Mouse (Mus musculus) liver, adult 2 months (tissue): ENCODE data around the gene Crhbp. TPM values are rescaled to one million over a fixed set of nuclear protein-coding genes. Genes with fewer than 3 reads are reported as not detected.
A peak's percentile ranks its signal among the peaks of the same experiment; 100 is the strongest.

Experiments used
- DNase-seq: peaks from one replicate; pipeline ENCODE4 v3.0.0-alpha.2; 2011; ENCODE audit warnings: low read depth, low spot score; ENCODE audit errors: extremely low read depth
- H3K27ac ChIP-seq: fragments of 200-500 bp; replicated peaks from 2 replicates; pipeline ENCODE4 v1.5.1; 2012; ENCODE audit warnings: low read depth, mild to moderate bottlenecking, control low read depth, inconsistent platforms, low read length; ENCODE audit not compliant: insufficient read depth
- H3K27me3 ChIP-seq: fragments of 200-500 bp; 2 replicates; pipeline ENCODE4 v1.6.1; 2012; ENCODE audit warnings: mild to moderate bottlenecking, moderate library complexity, low read length, inconsistent platforms; ENCODE audit not compliant: control insufficient read depth, insufficient read depth
- H3K36me3 ChIP-seq: fragments of 200-500 bp; 2 replicates; pipeline ENCODE4 v1.6.1; 2012; ENCODE audit warnings: low read length, inconsistent platforms; ENCODE audit not compliant: control insufficient read depth, insufficient read depth
- H3K4me1 ChIP-seq: fragments of 200-500 bp; 2 replicates; pipeline ENCODE4 v1.6.1; 2011; ENCODE audit warnings: low read length; ENCODE audit not compliant: control insufficient read depth, insufficient read depth
- H3K4me3 ChIP-seq: fragments of 200-500 bp; 2 replicates; pipeline ENCODE4 v1.5.1; 2011; ENCODE audit warnings: low read depth, mild to moderate bottlenecking, control low read depth, low read length, moderate library complexity; ENCODE audit not compliant: insufficient read depth
- H3K79me2 ChIP-seq: fragments of 200-500 bp; 2 replicates; pipeline ENCODE4 v1.6.1; 2012; ENCODE audit warnings: inconsistent platforms, mild to moderate bottlenecking, low read length, moderate library complexity; ENCODE audit not compliant: control insufficient read depth, insufficient read depth
- H3K9ac ChIP-seq: fragments of 200-500 bp; 2 replicates; pipeline ENCODE4 v1.6.1; 2012; ENCODE audit warnings: low read depth, mild to moderate bottlenecking, control low read depth, inconsistent platforms, low read length
- CTCF ChIP-seq: fragments of 200-500 bp; IDR thresholded peaks from 2 replicates; pipeline ENCODE4 v1.5.1; 2011; ENCODE audit warnings: low read depth, low read length, control low read depth
- POLR2A ChIP-seq: fragments of 200-500 bp; IDR thresholded peaks from 2 replicates; pipeline ENCODE4 v1.6.1; 2011; ENCODE audit warnings: low read length, control low read depth; ENCODE audit not compliant: insufficient read depth; ENCODE audit errors: extremely low read depth
- WGBS: fragments of 180-500 bp; shearing (Covaris S2); methylation state at CpG from one replicate; pipeline ENCODE4 v1.1.7; 2018; 5-methylcytosine and 5-hydroxymethylcytosine counted together
- polyA plus RNA-seq: library from polyadenylated mRNA; depleted of rRNA; stranded (reverse); fragments of >200 nt; gene quantifications from 2 replicates; pipeline ENCODE4 v1.2.3, GENCODE M21; 2012; rRNA removed
- total RNA-seq: library from RNA; depleted of rRNA; stranded (reverse); fragments of >200 nt; gene quantifications from 2 replicates; pipeline ENCODE4 v1.2.3, GENCODE M21; 2014; rRNA removed

The Crhbp gene
- total and polyA plus RNA-seq, 2 experiments = not detected

- H3K36me3 ChIP-seq = no peaks in the 10 kb centered on the region
- WGBS = 6% methylated on average over 2 of the region's 2 CpGs
- H3K4me3 ChIP-seq = no peak overlapping the region
- no peaks in the 10 kb centered on the region for H3K4me1 ChIP-seq
- H3K9ac ChIP-seq = no peak overlapping the region
- H3K27ac ChIP-seq = no peak overlapping the region
- H3K79me2 ChIP-seq = no peaks in the 10 kb centered on the region
- DNase-seq = no peak
- H3K27me3 ChIP-seq = 0 out of 2 replicates have a peak, but pooled peaks cover 3% of the 10 kb centered on the region
- no peak for TF ChIP-seq CTCF
- no peak for TF ChIP-seq POLR2A
Measured at GRCm38 (mm10) chr13:95412257-95412656, 32.5 kb downstream of the Crhbp start.

- no peaks in the 10 kb centered on the region for H3K27me3 ChIP-seq
- no peak for DNase-seq
- TF ChIP-seq POLR2A (no peak), CTCF (no peak)
Measured at GRCm38 (mm10) chr13:95393242-95393641, 51.5 kb downstream of the Crhbp start.

DNA sequence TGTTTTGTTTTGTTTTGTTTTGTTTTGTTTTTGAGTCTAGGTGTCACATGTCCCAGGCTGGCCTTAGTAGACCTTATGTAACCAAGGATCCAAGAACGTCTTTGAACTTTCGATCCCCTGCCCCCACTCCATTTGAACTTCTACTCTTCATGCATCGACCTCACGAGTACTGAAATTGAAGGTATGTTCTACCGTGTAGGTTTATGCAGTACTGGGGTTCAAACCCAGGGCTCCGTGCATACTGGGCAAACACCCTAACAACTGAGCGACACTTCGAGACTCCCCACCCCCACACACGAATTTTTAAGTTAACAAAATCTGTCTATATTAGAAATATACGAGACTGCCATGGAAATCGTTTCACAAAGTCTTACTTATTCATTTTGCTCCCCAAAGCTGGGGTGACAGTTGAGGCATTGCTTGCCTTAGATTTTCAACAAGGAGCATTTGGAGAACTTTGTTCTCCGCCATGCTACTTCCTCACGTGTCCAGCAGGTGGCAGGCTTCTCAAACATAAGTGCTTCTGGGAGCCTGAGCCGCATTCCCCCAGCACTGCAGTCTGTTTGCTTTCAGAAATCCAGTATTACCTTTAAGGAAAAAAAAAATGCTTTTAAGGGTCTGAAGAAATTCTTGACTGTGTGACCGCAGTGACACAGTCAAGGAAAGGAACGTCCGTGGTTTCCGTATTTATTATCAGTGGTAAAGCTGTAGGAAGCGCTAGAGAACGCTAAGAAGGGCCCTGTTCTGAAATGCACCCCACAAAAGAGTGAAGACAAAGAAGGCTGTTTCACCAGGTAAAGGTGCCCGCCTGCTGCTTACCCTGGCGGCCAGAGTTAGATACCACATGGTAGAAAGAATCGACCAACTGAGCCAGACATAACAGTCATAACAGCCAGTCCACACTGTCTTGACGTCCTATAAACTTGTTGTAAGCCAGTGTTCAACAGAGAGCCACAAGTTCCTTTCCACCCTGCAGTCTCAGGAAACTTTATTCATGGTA, 54.6 kb downstream of the Crhbp start:
- Histone ChIP-seq H3K27me3 (no peaks in the 10 kb centered on the region), H3K79me2 (no peaks in the 10 kb centered on the region), H3K4me3 (no peak overlapping the region), H3K4me1 (no peaks in the 10 kb centered on the region), H3K27ac (no peak overlapping the region), H3K9ac (no peak overlapping the region), H3K36me3 (no peaks in the 10 kb centered on the region)
- peak; percentile 85 for TF ChIP-seq CTCF
- no peak for TF ChIP-seq POLR2A
- 36% methylated on average over 24 of the region's 24 CpGs for WGBS
- peak; percentile 64 for DNase-seq

More at GRCm38 (mm10) chr13:95393242-95393641, 51.5 kb downstream of the Crhbp start:
- H3K79me2 ChIP-seq = no peaks in the 10 kb centered on the region
- no peaks in the 10 kb centered on the region for H3K4me1 ChIP-seq
- no peak overlapping the region for H3K27ac ChIP-seq
- WGBS = 88% methylated on average over 7 of the region's 7 CpGs
- no peak overlapping the region for H3K9ac ChIP-seq
- no peaks in the 10 kb centered on the region for H3K36me3 ChIP-seq
- H3K4me3 ChIP-seq = no peak overlapping the region

- DNase-seq = no peak
- 86% methylated on average over 5 of the region's 5 CpGs for WGBS
- no peaks in the 10 kb centered on the region for H3K79me2 ChIP-seq
- H3K27me3 ChIP-seq = no peaks in the 10 kb centered on the region
- H3K9ac ChIP-seq = no peak overlapping the region
- TF ChIP-seq POLR2A = no peak
- no peak overlapping the region for H3K27ac ChIP-seq
- no peak overlapping the region for H3K4me3 ChIP-seq
- H3K4me1 ChIP-seq = no peaks in the 10 kb centered on the region
- no peaks in the 10 kb centered on the region for H3K36me3 ChIP-seq
Measured at GRCm38 (mm10) chr13:95388226-95388625, 56.5 kb downstream of the Crhbp start.

DNA sequence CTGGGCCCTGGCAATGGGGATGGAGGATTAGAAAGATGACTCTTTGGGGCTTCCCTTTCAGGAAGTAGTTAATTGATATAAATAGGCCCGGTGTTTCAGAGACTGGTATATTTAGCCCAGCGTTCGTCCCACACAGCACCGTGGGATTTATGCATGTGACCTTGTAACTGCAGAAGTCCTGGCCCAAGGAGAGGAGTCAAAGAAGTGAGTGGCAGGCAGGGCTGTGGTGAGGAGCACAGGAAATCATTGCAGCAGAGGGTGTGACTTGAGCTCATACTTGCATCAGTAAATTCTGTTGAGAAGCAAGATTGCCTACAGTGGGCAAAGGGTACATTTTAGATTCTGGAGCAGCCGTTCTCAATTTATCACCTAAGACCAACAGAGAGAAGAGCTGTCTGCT, 62.3 kb downstream of the Crhbp start:
- WGBS = 79% methylated on average over 5 of the region's 5 CpGs

More for the DNA sequence above, 62.3 kb downstream of the Crhbp start:
- H3K27me3 ChIP-seq = no peaks in the 10 kb centered on the region
- H3K4me1 ChIP-seq = no peaks in the 10 kb centered on the region
- no peak for TF ChIP-seq CTCF
- no peak for TF ChIP-seq POLR2A
- no peak overlapping the region for H3K27ac ChIP-seq
- no peaks in the 10 kb centered on the region for H3K36me3 ChIP-seq
- H3K9ac ChIP-seq = no peak overlapping the region
- H3K4me3 ChIP-seq = no peak overlapping the region
- H3K79me2 ChIP-seq = no peaks in the 10 kb centered on the region
- DNase-seq = no peak

Other genes with a start within 250 kb of the Crhbp start
- gene Pde8b, start 194.6 kb downstream of the Crhbp start, total RNA-seq = 1.4 and 3.7 TPM in 2 replicates
- 0.50 and 1.5 TPM in 2 replicates for gene Pde8b, start 194.6 kb downstream of the Crhbp start, polyA plus RNA-seq
- gene Zbed3, start 121.3 kb downstream of the Crhbp start, total RNA-seq = 1.1 and 1.9 TPM in 2 replicates
- 4.4 and 5.4 TPM in 2 replicates for gene Zbed3, start 121.3 kb downstream of the Crhbp start, polyA plus RNA-seq
- 14.0 and 15.2 TPM in 2 replicates for gene Aggf1, start 69.6 kb downstream of the Crhbp start, total RNA-seq
- 9.0 and 9.1 TPM in 2 replicates for gene Aggf1, start 69.6 kb downstream of the Crhbp start, polyA plus RNA-seq
- gene S100z, start 33.8 kb upstream of the Crhbp start, total RNA-seq = not detected in 2 replicates
- not detected in 2 replicates for gene S100z, start 33.8 kb upstream of the Crhbp start, polyA plus RNA-seq
- 0.13 and 0.18 TPM in 2 replicates for gene F2rl1, start 80.3 kb upstream of the Crhbp start, total RNA-seq
- gene F2rl1, start 80.3 kb upstream of the Crhbp start, polyA plus RNA-seq = 0.07 and 0.24 TPM in 2 replicates
- gene F2r, start 173.6 kb upstream of the Crhbp start, total RNA-seq = 10.0 and 11.4 TPM in 2 replicates
- gene F2r, start 173.6 kb upstream of the Crhbp start, polyA plus RNA-seq = 7.4 and 7.8 TPM in 2 replicates